Mouse (Mus musculus) c-Kit-positive CD71-positive TER-119-negative erythroid progenitor cells, embryonic 14.5 days (primary cell): ENCODE measurements around the gene Coch.
"Not testable (repeated sequence)": the region's sequence is repeated elsewhere in the genome, so short reads cannot be mapped to it uniquely, and the experiment has no call there.

ENCODE experiments used
- DNase-seq: peaks from one replicate; pipeline ENCODE4 v3.0.0-alpha.2; 2013; ENCODE audit warnings: low read depth

Coch gene

GRCm38 (mm10) chr12:51593229-51594029, at the start of gene Coch:
Coch (plus strand) TSS chr12:51593341.
- DNase-seq = no peak

- no peak for DNase-seq
These were observed 49.7 kb upstream of the Coch start for GRCm38 (mm10) chr12:51543402-51543960.

GRCm38 (mm10) chr12:51555041-51555440, 38.1 kb upstream of the Coch start:
- DNase-seq = no peak

GRCm38 (mm10) chr12:51561416-51561815, 31.7 kb upstream of the Coch start:
- no peak for DNase-seq

- DNase-seq = peak; percentile 31
These were observed 25.9 kb upstream of the Coch start for GRCm38 (mm10) chr12:51567225-51567624.

DNA sequence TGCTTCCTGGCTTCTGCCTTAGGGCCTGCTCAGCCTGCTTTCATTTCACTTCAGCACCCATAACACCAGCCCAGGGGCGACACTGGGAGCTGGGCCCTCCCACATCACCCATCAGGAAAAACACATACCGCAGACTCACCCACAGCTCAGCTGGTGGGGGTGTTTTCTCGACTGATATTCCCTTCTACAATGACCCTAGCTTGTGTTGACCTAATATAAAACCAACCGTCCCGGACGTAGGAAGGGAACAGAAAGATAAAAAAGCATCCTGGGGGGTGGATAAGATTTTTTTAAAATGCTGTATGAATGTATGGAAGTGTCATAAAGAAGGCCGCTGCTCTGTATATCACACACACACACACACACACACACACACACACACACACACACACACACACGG, 23.7 kb upstream of the Coch start:
- DNase-seq = no peak

DNA sequence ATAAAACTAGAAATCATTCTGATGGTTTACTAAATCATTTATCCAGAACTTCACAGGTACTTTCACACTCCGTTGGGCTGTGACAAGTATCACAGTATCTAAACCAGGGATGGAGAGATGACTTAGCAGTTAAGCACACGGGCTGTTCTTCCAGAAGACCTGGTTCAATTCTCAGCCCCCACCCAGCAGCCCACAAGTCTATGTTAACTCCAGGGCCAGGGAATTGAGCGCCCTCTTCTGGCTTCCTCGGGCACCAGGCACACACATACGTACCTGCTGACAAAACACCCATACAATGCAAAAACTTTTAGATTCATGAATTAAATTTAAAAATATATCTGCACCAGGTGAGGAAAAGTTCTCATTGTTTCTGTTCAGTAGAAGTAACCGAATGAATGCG, 23.2 kb upstream of the Coch start:
- DNase-seq = no peak

GRCm38 (mm10) chr12:51572651-51573050, 20.5 kb upstream of the Coch start:
- DNase-seq = no peak

DNA sequence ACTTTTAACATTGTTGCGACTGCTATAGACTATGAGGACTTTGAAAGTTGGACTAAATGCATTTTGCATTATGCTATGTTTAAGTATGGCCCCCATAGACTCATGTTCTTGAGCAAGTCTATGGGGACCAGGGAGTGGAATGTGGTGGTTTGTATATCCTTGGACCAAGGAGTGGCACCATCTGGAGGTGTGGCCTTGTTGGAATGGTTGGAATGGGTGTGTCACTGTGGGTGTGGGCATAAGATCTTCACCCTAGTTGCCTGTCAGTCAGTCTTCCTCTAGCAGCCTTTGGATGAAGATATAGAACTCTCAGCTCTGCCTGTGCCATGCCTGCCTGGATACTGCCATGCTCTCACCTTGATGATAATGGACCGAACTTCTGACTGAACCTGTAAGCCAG, 15.3 kb upstream of the Coch start:
- DNase-seq = not testable (repeated sequence)

DNA sequence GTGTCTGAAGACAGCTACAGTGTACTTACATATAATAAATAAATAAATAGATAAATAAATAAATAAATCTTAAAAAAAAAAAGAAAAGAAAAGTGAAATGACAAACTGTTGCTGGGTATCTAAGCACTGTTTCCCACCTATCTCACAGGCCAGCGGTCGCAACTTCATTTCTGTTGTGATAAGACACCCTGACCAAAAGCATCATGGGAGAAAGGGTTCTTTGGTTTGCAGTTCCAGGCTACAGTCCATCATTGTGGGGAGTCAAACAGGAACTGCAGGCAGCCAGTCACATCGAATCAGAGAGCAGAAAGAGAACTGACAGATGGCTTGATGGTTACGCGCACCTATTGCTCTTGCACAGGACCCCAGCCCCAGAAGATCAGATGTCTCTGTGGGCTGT, 3.9 kb upstream of the Coch start:
- DNase-seq = no peak

GRCm38 (mm10) chr12:51591921-51592320, 1.2 kb upstream of the Coch start:
- DNase-seq = no peak

GRCm38 (mm10) chr12:51592888-51593228, 283 bp upstream of the Coch start:
- no peak for DNase-seq

- DNase-seq = no peak
These were observed 909 bp downstream of the Coch start for GRCm38 (mm10) chr12:51594030-51594470.

DNA sequence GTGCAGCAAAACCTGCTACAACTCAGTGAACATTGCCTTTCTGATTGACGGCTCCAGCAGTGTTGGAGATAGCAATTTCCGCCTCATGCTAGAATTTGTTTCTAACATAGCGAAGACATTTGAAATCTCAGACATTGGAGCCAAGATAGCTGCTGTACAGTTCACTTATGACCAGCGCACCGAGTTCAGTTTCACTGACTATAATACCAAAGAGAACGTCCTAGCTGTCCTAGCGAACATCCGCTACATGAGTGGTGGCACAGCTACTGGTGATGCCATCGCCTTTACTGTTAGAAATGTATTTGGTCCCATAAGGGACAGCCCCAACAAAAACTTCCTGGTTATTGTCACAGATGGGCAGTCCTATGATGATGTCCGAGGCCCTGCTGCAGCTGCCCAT, 10.2 kb downstream of the Coch start:
- DNase-seq = no peak

DNA sequence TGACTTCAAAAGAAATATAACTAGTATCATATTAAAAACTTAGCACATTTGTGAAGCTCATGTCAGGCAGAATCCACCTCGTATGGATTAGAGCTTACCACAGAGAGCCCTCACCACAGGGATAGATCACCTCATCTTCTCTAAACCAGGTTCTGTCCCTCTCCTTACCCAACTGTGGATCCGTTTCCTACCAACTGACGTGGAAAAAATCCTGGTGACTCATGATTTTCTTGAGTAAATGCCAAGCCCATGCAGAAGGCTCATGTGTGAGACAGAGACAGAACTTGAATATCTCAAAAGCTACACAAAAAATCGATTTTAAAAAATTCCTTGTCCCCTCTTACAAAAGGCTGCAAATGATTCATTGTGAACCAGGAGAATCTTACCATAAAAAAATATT, 13.0 kb downstream of the Coch start:
- no peak for DNase-seq

DNA sequence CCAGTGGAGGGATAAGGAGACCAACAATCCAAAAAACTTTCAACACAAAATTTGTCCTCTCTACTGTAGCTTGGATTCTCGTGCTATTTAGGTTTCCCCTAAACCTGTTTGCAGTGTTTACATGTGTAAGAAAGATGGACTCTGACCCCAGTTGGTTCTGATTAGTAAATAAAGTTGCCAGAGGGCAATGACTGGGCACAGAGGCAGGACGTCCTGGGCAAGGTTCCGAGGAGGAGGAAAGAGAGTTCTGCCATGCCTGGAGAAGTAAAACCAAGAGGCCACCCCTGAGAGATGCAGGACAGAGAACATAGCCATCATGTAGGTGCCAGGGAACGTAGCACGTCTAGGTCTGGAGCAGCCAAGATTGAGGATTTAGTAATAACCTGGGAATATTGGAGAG, 19.2 kb downstream of the Coch start:
- no peak for DNase-seq

- no peak for DNase-seq
These were observed 27.4 kb downstream of the Coch start for GRCm38 (mm10) chr12:51620572-51620971.

DNA sequence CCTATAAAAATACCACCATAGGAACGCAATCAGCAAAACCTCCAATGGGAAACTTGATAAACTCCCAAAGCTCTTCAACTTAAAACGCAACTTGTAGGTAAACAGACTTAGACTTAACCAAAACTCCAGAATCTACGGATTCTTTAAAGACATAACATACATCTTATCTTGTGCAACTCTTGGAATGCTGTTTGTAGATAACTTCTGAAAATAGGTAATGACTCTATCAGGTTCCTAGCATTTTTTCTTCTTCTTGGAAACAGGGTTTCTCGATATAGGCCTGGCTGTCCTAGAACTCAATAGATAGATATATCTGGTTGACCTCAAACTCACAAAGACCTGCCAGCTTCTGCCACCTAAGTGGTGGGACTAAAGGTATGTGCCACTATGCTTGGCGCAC, 28.0 kb downstream of the Coch start:
- no peak for DNase-seq

DNA sequence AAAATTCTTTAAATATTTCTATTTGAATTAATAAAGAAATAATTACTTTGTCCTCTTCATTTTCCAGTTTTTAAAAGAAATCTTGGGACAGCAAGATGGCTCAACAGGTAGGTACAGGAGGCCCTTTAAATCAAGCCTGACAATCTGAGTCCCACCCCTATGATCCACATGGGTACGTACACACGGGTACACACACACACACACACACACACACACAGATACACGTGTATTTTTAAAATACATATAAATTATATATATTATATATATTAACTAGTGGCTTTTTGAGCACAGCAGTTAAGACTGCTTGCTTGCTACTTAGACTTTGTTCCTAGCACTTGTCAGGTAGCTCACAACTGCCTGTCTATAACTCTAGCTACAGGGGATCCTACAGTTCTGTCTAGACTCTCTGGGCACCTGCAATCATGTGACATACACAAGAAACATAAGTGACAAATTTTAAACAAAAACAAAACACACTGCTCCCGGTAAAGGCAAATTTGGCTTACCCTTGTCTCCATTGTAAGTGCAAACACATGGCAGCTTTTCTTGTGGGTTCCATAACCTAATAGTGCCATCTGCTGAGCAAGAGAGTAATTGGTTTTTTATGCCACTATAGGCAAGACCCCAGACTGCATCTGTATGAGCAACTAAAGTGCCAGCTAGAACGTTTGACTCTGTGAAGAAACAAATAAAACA, 29.7 kb downstream of the Coch start:
- no peak for DNase-seq

DNA sequence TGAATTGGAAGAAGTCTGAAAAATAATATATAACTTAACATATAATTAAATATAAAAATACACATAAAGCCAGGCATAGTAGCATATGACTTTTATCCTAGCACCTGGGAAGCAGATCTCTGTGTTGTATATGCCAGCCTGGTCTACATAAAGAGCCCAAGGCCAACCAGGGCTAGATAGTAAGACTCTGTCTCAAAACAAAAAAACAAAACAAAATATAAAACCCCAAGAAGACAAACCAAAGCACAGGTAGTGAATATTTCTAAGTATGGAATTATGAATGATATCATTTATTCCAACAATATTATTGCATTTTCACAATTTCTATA, 30.2 kb downstream of the Coch start:
- no peak for DNase-seq

DNA sequence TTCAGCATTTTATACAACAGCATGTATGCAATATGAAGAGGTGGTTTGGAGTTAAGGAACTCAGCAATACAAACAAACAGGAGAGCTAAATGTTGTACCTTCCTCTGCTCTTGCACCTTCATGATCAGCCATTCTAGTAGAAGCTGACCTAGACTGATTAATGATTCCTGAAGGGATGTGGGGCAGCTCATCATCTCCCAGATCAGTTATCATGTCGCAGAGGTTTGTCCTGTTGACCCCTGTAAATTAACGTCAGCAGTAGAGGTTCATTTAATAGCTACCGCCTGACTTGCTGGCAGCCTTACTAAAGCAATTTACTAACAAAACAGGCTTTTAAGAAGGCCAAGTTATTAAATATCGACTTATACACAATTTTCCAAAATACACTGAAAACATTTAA, 40.3 kb downstream of the Coch start:
- no peak for DNase-seq

DNA sequence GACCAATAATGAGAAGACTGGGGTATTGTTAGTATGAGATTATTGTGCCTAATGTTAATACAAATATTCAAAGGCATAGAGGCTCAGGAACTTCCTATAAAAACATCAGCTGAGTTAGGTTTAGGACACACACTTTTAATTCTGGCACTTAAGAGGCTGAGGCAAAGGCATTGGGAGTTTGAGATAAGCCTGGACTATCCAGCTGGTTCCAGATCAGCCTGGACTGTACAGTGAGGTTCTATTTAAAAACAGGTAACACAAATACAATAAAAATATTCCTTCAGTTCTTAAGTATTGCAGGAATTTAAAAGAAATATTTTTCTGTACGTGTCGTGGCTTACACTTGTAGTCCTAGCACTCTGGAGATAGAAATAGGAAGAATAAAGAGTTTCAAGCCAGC, 43.1 kb downstream of the Coch start:
- DNase-seq = no peak

GRCm38 (mm10) chr12:51636689-51637470, 43.7 kb downstream of the Coch start:
- DNase-seq = no peak
